Mouse (Mus musculus) liver, embryonic 11.5 days (tissue): ENCODE data around the gene Calcrl. TPM values are rescaled to one million over a fixed set of nuclear protein-coding genes. Genes with fewer than 3 reads are reported as not detected.

Source experiments
- polyA plus RNA-seq: library from polyadenylated mRNA; unstranded; fragments of >200 nt; fragmentation: Nextera tagmentation; extraction: Ambion mirVana; gene quantifications from 2 replicates; pipeline ENCODE4 v1.2.1, GENCODE M21; 2014

Calcrl gene
- polyA plus RNA-seq, 1 experiment from 2014 or later: 30.4 TPM

Other genes with a start within 250 kb of the Calcrl start
- gene Tfpi, start 51.4 kb upstream of the Calcrl start, polyA plus RNA-seq: 40.9 and 41.9 TPM in 2 replicates
- 21.9 and 27.1 TPM in 2 replicates for gene Ctnnd1, start 225.4 kb upstream of the Calcrl start, polyA plus RNA-seq
- 0.18 and 0.22 TPM in 2 replicates for gene Btbd18, start 233.7 kb upstream of the Calcrl start, polyA plus RNA-seq
- gene Selenoh, start 245.4 kb upstream of the Calcrl start, polyA plus RNA-seq: 241 and 264 TPM in 2 replicates